Mouse (Mus musculus) midbrain, embryonic 12.5 days (tissue): ENCODE measurements around the gene Tlcd2. TPM values are rescaled to one million over a fixed set of nuclear protein-coding genes. Genes with fewer than 3 reads are reported as not detected.

Experiments used
- ATAC-seq: fragments of 200-750 bp; cut with Nextera tagmentation; 2 replicates; pipeline ENCODE4 v1.8.0; 2017; ENCODE audit warnings: low read depth, moderate TSS enrichment, moderate library complexity; ENCODE audit not compliant: low FRiP score
- H3K27ac ChIP-seq: fragments of 300-500 bp; sonication (generic); replicated peaks from 2 replicates; pipeline ENCODE4 v1.5.1; 2016; ENCODE audit warnings: mild to moderate bottlenecking
- H3K27me3 ChIP-seq: fragments of 300-500 bp; sonication (generic); 2 replicates; pipeline ENCODE4 v1.6.1; 2016; ENCODE audit warnings: mild to moderate bottlenecking
- H3K36me3 ChIP-seq: fragments of 300-500 bp; sonication (generic); 2 replicates; pipeline ENCODE4 v1.6.1; 2016
- H3K4me1 ChIP-seq: fragments of 300-500 bp; sonication (generic); 2 replicates; pipeline ENCODE4 v1.6.1; 2016
- H3K4me2 ChIP-seq: fragments of 300-500 bp; sonication (generic); replicated peaks from 2 replicates; pipeline ENCODE4 v1.6.1; 2016; ENCODE audit warnings: mild to moderate bottlenecking, moderate library complexity
- H3K4me3 ChIP-seq: fragments of 300-500 bp; sonication (generic); 2 replicates; pipeline ENCODE4 v1.5.1; 2016; ENCODE audit warnings: mild to moderate bottlenecking
- H3K9ac ChIP-seq: fragments of 300-500 bp; sonication (generic); replicated peaks from 2 replicates; pipeline ENCODE4 v1.6.1; 2016; ENCODE audit warnings: mild to moderate bottlenecking, moderate library complexity
- H3K9me3 ChIP-seq: fragments of 300-500 bp; sonication (generic); 2 replicates; pipeline ENCODE4 v1.6.1; 2016; ENCODE audit warnings: mild to moderate bottlenecking
- WGBS: fragments of 180-500 bp; shearing (Covaris S2); methylation state at CpG from one replicate; pipeline ENCODE4 v1.1.7; 2016; 5-methylcytosine and 5-hydroxymethylcytosine counted together
- polyA plus RNA-seq: library from polyadenylated mRNA; unstranded; fragments of >200 nt; fragmentation: Nextera tagmentation; extraction: Ambion mirVana; gene quantifications from 2 replicates; pipeline ENCODE4 v1.2.1, GENCODE M21; 2016

Tlcd2 gene
- polyA plus RNA-seq, 1 experiment from 2014 or later: 9.1 TPM

DNA sequence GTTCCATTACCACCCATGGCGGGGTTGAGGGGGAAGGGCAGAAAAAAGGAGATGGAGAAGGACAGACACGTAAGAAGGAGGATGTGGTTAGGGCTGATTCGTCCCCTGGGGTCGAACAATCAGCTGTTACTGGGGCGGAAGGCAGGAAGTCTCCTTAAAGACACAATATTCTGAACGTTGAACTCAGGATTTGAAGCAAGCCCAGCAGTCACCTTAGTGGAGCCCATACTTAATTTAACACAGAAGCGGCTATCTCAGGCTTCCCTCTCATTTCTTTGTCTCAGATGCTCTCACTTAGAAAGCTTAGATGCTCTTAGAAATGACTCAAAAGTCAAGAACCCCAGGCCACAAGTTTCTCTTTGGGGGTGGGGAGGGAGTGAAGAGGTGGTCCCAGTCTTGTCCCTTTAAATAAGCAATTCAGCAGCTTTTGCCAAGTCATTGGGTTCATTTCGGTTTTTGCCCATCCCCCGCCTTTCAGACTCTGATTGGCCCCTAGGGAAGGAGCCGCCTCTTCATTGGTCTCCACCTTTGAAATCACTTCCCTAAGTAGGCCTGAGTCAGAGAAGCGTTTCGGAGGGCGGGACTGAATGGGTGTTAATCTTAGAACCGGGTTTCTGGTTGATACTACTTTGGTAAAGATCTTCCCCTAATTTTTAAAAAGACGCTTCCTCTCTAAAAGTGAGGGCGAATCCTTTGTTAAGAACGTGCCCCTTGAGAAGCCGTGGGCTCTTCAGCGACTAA is 1.2 kb upstream of the Tlcd2 start:
- 3% methylated on average over 19 of the region's 19 CpGs for WGBS
- Histone ChIP-seq H3K27me3 (no peaks in the 10 kb centered on the region), H3K27ac (peak overlapping the region; percentile 71), H3K4me1 (peaks cover 29% of the 10 kb centered on the region), H3K9me3 (no peaks in the 10 kb centered on the region), H3K36me3 (peaks cover 5% of the 10 kb centered on the region; the same call in 1 of the 2 replicates), H3K4me3 (peak overlapping the region; percentile 67), H3K9ac (peak overlapping the region; percentile 52), H3K4me2 (peak overlapping the region; percentile 80)
- ATAC-seq: no peak

DNA sequence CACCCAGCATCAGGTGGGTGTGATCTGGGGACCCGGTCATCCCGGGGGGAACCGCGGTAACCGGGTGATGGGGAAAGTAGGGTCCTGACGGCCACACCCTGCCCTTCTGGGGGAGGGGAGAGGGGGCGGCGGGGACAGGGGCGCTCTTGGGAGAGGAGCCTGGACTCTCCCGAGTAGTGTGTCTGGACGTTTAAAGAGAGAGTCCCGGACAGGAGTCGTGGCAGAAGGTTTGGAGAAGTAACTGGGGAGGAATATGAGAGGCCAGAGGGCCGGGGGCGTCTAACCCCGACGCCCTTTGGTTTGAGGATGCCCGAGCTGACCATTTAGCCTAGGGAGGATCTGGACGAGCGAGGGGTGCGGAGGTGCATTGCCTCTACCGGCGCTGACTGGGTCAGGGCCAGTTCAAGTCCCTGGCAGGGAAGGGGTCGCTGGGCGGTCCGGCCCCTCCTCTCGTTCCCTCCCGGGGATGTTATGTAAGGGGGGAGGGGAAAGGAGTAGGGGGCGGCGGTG is 283 bp downstream of the Tlcd2 start:
- H3K27ac ChIP-seq: peak overlapping the region; percentile 31; the same call in 1 of the 2 replicates
- no peaks in the 10 kb centered on the region for H3K27me3 ChIP-seq
- WGBS: under 1% methylated on average over 28 of the region's 30 CpGs
- H3K9ac ChIP-seq: peak overlapping the region; percentile 73
- H3K9me3 ChIP-seq: no peaks in the 10 kb centered on the region
- peaks cover 29% of the 10 kb centered on the region for H3K4me1 ChIP-seq
- H3K4me3 ChIP-seq: peak overlapping the region; percentile 67
- H3K36me3 ChIP-seq: peaks cover 11% of the 10 kb centered on the region
- ATAC-seq: peak; percentile 7; the same call in 1 of the 2 replicates
- peak overlapping the region; percentile 80 for H3K4me2 ChIP-seq

DNA sequence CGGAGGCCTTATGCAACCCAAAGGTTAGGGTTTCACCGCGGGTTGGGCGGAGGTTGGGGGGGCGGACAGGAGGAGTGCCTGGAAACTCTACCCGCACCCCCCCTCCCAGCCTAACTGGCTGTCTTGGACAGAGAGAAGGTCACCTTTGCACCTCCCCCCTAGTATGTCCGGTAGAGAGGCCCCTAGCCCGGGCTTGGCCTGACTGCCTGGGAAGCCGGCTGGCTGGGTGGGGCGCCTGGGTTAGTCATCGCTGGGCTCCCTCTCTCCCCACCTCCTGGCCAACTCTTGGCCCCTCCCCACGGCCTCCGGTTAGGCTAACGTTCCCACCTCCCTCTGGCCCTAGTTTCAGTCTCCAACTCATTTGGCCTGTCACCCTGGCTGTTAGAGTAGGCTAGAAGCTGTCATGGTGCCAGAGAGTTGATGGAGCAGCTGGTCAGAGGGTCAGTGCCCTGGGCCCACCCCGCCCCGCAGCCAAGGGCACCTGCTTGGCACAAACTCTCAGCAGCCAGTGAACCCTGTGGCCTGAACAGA is 803 bp downstream of the Tlcd2 start:
- 6% methylated on average over 13 of the region's 16 CpGs for WGBS
- Histone ChIP-seq H3K27ac (peak overlapping the region; percentile 31; the same call in 1 of the 2 replicates), H3K4me1 (peaks cover 29% of the 10 kb centered on the region), H3K9ac (peak overlapping the region; percentile 73), H3K36me3 (peaks cover 11% of the 10 kb centered on the region), H3K9me3 (no peaks in the 10 kb centered on the region), H3K4me3 (peak overlapping the region; percentile 67), H3K4me2 (peak overlapping the region; percentile 80), H3K27me3 (0 out of 2 replicates have a peak, but pooled peaks cover under 1% of the 10 kb centered on the region)
- ATAC-seq: no peak

DNA sequence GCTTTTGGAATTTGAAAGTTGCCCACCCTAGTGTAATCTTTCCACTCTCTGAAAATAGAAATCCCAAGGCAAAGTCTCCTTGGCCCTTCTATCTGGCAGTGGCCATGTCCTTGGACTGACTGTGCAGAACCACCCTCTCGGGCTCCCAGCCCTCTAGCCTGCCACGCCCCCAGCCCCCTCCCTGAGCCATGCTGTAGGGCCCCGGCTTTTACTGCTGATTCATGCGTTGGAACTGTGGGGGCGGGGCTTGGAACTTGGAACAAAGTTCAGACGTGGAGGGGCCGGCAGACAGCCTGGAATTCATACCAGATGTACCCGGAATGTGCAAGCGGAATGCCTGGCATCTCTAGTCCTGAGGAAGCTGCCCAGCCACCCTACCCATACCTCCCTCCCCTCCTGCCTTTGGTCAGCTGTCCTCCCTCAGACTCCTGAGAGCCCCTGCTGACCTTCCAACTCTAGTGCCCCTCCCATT is 1.4 kb downstream of the Tlcd2 start:
- Histone ChIP-seq H3K9me3 (no peaks in the 10 kb centered on the region), H3K4me3 (peak overlapping the region; percentile 67), H3K36me3 (peaks cover 11% of the 10 kb centered on the region), H3K27ac (no peak overlapping the region), H3K4me2 (peak overlapping the region; percentile 80), H3K9ac (no peak overlapping the region), H3K4me1 (peaks cover 34% of the 10 kb centered on the region), H3K27me3 (peaks cover 6% of the 10 kb centered on the region; the same call in 1 of the 2 replicates)
- 3% methylated on average over 9 of the region's 9 CpGs for WGBS
- ATAC-seq: no peak

DNA sequence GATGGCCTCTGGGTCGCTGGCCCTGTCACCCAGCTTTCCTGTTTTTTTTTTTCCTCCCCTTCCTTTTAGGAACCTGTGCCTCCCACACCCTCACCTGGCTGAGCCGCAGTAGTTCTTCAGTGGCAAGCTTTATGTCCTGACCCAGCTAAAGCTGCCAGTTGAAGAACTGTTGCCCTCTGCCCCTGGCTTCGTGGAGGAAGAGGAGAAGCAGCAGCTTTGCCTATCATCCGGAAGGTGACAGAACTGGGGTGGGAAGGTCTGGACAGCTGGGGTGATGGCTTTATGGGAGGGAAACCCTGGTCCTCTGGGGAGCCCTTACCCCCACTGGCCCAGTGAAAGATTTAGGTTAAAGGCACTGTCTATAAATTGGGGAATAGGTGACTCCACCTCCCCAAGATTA is 2.1 kb downstream of the Tlcd2 start:
- no peak overlapping the region for H3K27ac ChIP-seq
- H3K4me3 ChIP-seq: no peak overlapping the region
- no peak for ATAC-seq
- no peak overlapping the region for H3K4me2 ChIP-seq
- 72% methylated on average over 4 of the region's 4 CpGs for WGBS
- no peaks in the 10 kb centered on the region for H3K9me3 ChIP-seq
- peaks cover 11% of the 10 kb centered on the region for H3K36me3 ChIP-seq
- H3K4me1 ChIP-seq: peaks cover 37% of the 10 kb centered on the region
- peaks cover 11% of the 10 kb centered on the region; the same call in 1 of the 2 replicates for H3K27me3 ChIP-seq
- H3K9ac ChIP-seq: no peak overlapping the region

DNA sequence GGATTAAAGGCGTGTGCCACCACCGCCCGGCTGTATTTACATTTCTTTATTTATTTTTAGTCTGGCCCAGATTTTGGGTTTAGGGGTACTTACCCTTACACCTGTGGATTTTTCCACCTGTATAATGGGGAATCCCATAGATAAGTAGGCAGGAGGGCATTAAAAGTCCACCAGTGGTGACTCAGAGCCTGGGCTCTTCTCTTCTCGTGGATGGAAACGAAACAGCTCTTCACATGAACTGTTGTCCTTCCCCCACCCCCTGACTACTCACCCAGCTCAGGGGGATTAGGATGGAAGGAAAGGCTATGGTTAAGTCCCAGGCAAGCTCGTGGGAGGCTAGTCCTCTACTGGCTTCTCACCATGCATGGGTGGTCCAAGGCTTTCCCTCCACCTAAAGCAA is 2.9 kb downstream of the Tlcd2 start:
- Histone ChIP-seq H3K4me1 (peaks cover 35% of the 10 kb centered on the region), H3K27me3 (peaks cover 15% of the 10 kb centered on the region; the same call in 1 of the 2 replicates), H3K4me2 (no peak overlapping the region), H3K36me3 (peaks cover 11% of the 10 kb centered on the region), H3K4me3 (no peak overlapping the region), H3K27ac (no peak overlapping the region), H3K9ac (no peak overlapping the region), H3K9me3 (no peaks in the 10 kb centered on the region)
- no peak for ATAC-seq
- WGBS: 76% methylated on average over 6 of the region's 6 CpGs

DNA sequence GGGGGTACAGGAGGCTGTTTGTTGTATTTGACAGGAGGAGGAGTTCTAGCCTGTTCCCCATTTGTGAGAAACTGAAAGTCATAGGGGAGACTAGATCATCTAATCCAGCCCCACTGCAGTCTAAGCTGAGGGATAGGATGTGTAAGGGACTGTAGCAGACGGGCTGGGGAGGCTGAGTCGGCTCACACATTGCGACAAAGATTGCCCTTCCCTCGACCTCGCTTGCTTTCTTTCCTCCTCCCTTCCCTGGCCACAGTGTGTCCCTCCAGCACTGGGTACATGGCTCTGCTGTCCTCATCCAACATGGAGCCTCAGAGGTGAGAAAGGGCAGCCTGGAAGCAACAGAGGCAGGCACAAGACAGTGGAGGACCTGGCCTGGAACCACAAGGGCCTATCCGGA is 3.5 kb downstream of the Tlcd2 start:
- ATAC-seq: no peak
- WGBS: 87% methylated on average over 6 of the region's 6 CpGs
- Histone ChIP-seq H3K4me2 (no peak overlapping the region), H3K9ac (no peak overlapping the region), H3K4me3 (no peak overlapping the region), H3K27ac (no peak overlapping the region), H3K36me3 (peaks cover 11% of the 10 kb centered on the region), H3K27me3 (peaks cover 15% of the 10 kb centered on the region; the same call in 1 of the 2 replicates), H3K9me3 (no peaks in the 10 kb centered on the region), H3K4me1 (peaks cover 29% of the 10 kb centered on the region)

DNA sequence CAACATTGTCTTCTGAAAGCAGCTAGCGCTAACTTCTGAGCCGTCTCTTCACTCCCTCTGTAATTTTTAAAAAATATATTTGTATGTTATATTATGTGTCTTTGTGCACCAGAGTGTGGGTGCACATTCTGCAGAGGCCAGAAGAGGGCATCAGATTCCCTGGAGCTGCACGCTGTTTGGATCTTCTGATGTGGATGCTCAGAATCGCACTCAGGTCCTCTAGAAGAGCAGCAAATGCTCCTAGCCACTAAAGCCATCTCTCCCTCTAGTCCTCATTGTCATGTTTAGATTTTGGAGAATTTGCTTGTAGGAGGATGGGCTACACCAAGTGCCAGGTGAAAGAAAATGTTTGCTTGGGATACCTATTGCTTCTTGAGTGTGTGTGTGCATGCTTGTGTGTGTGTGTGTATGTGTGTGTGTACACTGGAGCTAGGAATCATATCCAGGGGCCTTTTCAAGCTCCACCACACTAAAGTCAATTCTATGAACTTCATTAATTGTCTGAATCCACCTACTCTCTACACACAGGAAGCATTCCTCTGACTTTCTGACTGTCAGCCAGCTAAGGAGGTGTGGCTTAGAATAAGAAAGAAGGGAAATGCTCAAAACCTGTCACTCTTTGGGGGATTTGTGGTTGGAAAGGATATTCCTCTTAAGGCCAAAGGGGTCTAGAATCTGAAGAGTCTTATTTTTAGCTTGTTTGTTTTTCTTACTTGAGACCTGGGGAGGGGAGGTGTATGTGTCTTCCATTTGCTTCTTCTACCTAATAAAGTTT is 5.4 kb downstream of the Tlcd2 start:
- no peak overlapping the region for H3K4me2 ChIP-seq

DNA sequence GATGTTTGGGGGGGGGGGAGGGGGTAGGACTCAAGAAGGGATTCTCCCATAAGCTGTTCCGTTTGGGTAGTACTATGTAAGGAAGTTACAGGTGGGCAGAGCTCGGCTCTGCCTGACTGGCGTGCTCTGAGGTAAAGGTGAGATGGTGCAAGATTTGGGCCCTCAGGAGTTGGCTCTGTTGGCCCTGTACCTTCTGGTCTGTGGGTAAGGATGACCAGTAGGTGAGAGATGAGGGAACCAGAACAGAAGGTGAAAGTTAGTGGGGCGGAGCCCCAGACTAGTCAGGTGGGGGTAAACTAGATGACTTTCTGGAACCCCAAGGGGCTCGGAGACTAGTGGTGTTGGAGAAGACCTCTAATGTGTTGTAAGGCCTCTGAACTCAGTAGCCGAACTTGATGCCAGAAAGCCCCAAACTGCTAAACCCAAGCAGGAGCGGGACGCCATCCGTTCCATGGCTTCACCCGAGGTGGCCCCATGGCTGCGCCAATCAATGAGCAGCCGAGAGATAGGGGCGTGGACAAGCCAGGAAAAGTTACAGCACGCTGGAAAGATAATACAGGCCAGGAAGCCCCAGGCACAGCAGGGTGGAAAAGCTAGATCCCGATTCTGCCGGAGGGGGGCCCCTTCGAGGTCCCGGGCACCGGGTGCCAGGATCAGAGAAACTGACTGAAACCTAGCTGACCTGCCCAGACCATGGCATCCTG is 6.1 kb downstream of the Tlcd2 start:
- H3K4me1 ChIP-seq: peaks cover 13% of the 10 kb centered on the region; the same call in 1 of the 2 replicates
- WGBS: 20% methylated on average over 19 of the region's 19 CpGs
- no peak overlapping the region for H3K27ac ChIP-seq
- peak overlapping the region; percentile 52 for H3K4me2 ChIP-seq
- peak overlapping the region; percentile 26 for H3K4me3 ChIP-seq
- H3K27me3 ChIP-seq: peaks cover 15% of the 10 kb centered on the region; the same call in 1 of the 2 replicates
- no peak; the same call in 1 of the 2 replicates for ATAC-seq
- H3K36me3 ChIP-seq: peaks cover 11% of the 10 kb centered on the region
- no peaks in the 10 kb centered on the region for H3K9me3 ChIP-seq
- H3K9ac ChIP-seq: peak overlapping the region; percentile 24; the same call in 1 of the 2 replicates

More for the DNA sequence above, 5.4 kb downstream of the Tlcd2 start:
- Histone ChIP-seq H3K27me3 (peaks cover 15% of the 10 kb centered on the region; the same call in 1 of the 2 replicates), H3K4me1 (peaks cover 21% of the 10 kb centered on the region), H3K36me3 (peaks cover 11% of the 10 kb centered on the region), H3K9ac (no peak overlapping the region), H3K4me3 (no peak overlapping the region), H3K27ac (no peak overlapping the region), H3K9me3 (no peaks in the 10 kb centered on the region)
- 99% methylated on average over 4 of the region's 4 CpGs for WGBS
- no peak for ATAC-seq

DNA sequence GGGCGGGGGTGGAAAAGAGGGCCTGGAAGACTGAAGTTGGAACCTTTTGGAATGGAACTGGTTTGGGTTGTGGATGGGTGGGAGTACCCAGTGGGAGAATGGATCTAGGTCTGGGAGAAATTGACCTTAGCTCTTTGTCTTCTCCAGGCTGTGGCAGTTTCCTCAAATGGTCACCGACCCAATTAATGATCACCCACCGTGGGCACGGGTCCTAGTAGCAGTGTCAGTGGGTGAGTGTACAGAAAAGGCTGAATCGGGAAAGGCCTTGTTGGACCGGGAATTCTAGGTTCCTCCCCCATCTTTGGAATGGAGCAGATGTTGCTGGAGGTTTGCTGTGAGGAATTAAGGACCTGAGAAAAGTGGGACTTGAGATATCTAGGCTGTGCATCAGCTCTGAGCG is 6.9 kb downstream of the Tlcd2 start:
- H3K9me3 ChIP-seq: no peaks in the 10 kb centered on the region
- ATAC-seq: no peak
- H3K4me2 ChIP-seq: peak overlapping the region; percentile 52
- H3K4me1 ChIP-seq: peaks cover 8% of the 10 kb centered on the region; the same call in 1 of the 2 replicates
- H3K27me3 ChIP-seq: peaks cover 15% of the 10 kb centered on the region; the same call in 1 of the 2 replicates
- peaks cover 11% of the 10 kb centered on the region for H3K36me3 ChIP-seq
- peak overlapping the region; percentile 26; the same call in 1 of the 2 replicates for H3K4me3 ChIP-seq
- 70% methylated on average over 7 of the region's 7 CpGs for WGBS
- no peak overlapping the region for H3K27ac ChIP-seq
- 0 out of 2 replicates have a peak overlapping the region, but pooled peaks have one; percentile 24 for H3K9ac ChIP-seq

DNA sequence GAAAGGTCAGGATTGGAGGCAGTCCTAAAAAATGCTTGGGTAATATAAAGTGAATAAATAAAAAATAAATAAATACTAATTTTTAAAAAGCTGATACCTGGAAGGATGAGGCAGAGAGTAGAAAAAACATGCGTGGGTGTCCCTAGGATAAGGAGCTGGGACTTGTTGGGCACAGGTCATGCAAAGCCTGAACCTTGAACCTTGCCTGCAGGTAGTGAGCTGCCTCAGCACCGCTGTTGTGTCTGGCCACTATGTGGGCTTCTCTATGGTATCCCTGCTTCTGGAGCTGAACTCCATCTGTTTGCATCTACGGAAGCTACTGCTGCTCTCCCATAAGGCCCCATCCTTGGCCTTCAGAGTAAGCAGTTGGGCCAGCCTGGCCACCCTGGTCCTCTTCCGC is 7.7 kb downstream of the Tlcd2 start:
- Histone ChIP-seq H3K27me3 (peaks cover 15% of the 10 kb centered on the region; the same call in 1 of the 2 replicates), H3K4me1 (peaks cover 8% of the 10 kb centered on the region; the same call in 1 of the 2 replicates), H3K9ac (no peak overlapping the region), H3K36me3 (peaks cover 11% of the 10 kb centered on the region), H3K9me3 (no peaks in the 10 kb centered on the region), H3K4me3 (no peak overlapping the region), H3K4me2 (no peak overlapping the region), H3K27ac (no peak overlapping the region)
- ATAC-seq: no peak
- WGBS: 94% methylated on average over 4 of the region's 4 CpGs
